Mouse (Mus musculus) limb, embryonic 14.5 days (tissue): ENCODE data around the gene Snrnp70. TPM values are rescaled to one million over a fixed set of nuclear protein-coding genes. Genes with fewer than 3 reads are reported as not detected.
"Not testable (repeated sequence)": the region's sequence is repeated elsewhere in the genome, so short reads cannot be mapped to it uniquely, and the experiment has no call there.

Source experiments
- ATAC-seq: fragments of 200-750 bp; cut with Nextera tagmentation; 2 replicates; pipeline ENCODE4 v1.8.0; 2017; ENCODE audit warnings: low read depth, moderate number of reproducible peaks, moderate TSS enrichment; ENCODE audit not compliant: low FRiP score
- DNase-seq: peaks from one replicate; pipeline ENCODE4 v3.0.0-alpha.2; 2015; ENCODE audit warnings: low spot score
- H3K27ac ChIP-seq: fragments of 300-500 bp; sonication (generic); replicated peaks from 2 replicates; pipeline ENCODE4 v1.5.1; 2014; ENCODE audit warnings: low read depth, mild to moderate bottlenecking, low read length, moderate library complexity, mixed read lengths
- H3K27me3 ChIP-seq: fragments of 300-500 bp; sonication (generic); 2 replicates; pipeline ENCODE4 v1.6.1; 2014; ENCODE audit warnings: low read length, mixed read lengths; ENCODE audit not compliant: control insufficient read depth, insufficient read depth
- H3K36me3 ChIP-seq: fragments of 300-500 bp; sonication (generic); 2 replicates; pipeline ENCODE4 v1.6.1; 2014; ENCODE audit warnings: mild to moderate bottlenecking, low read length, moderate library complexity, mixed read lengths; ENCODE audit not compliant: control insufficient read depth, insufficient read depth
- H3K4me1 ChIP-seq: fragments of 300-500 bp; sonication (generic); 2 replicates; pipeline ENCODE4 v1.6.1; 2014; ENCODE audit warnings: antibody characterized with exemption, low read length, mixed read lengths; ENCODE audit not compliant: control insufficient read depth, insufficient read depth
- H3K4me2 ChIP-seq: fragments of 300-500 bp; sonication (generic); replicated peaks from 2 replicates; pipeline ENCODE4 v1.6.1; 2014; ENCODE audit warnings: low read depth, mild to moderate bottlenecking, low read length, moderate library complexity; ENCODE audit not compliant: severe bottlenecking
- H3K4me3 ChIP-seq: fragments of 300-500 bp; sonication (generic); replicated peaks from 2 replicates; pipeline ENCODE4 v1.5.1; 2014; ENCODE audit warnings: low read length
- H3K9ac ChIP-seq: fragments of 300-500 bp; sonication (generic); 2 replicates; pipeline ENCODE4 v1.6.1; 2014; ENCODE audit warnings: mild to moderate bottlenecking, low read depth, low read length, moderate library complexity; ENCODE audit not compliant: severe bottlenecking
- H3K9me3 ChIP-seq: fragments of 300-500 bp; sonication (generic); 2 replicates; pipeline ENCODE4 v1.6.1; 2016; ENCODE audit warnings: low read length; ENCODE audit not compliant: control insufficient read depth
- POLR2A ChIP-seq: fragments of 200-500 bp; IDR thresholded peaks from 2 replicates; pipeline ENCODE4 v1.8.0; 2012; ENCODE audit warnings: inconsistent platforms, mild to moderate bottlenecking, moderate library complexity, borderline replicate concordance; ENCODE audit not compliant: insufficient read depth, insufficient read length; ENCODE audit errors: extremely low read depth
- WGBS: fragments of 180-500 bp; shearing (Covaris S2); extraction: QIAGEN DNeasy Blood & Tissue Kit; methylation state at CpG from one replicate; pipeline ENCODE4 v1.1.7; 2014; 5-methylcytosine and 5-hydroxymethylcytosine counted together
- polyA plus RNA-seq, 2 experiments: library from polyadenylated mRNA; depleted of rRNA in 1 of 2; stranded (reverse) in 1 of 2; unstranded in 1 of 2; fragments of >200 nt; fragmentation: Nextera tagmentation in 1 of 2; extraction: Ambion mirVana in 1 of 2; gene quantifications; 2 replicates each; pipeline versions ENCODE4 v1.2.1 to v1.2.3; 2012 to 2014

Snrnp70 gene
- polyA plus RNA-seq, 2 experiments = 69.7 to 694 TPM

- H3K9ac ChIP-seq = peak overlapping the region; percentile 69
- DNase-seq (peak; percentile 44), ATAC-seq (no peak)
- H3K27me3 ChIP-seq = peaks cover 63% of the 10 kb centered on the region
- no peak overlapping the region for H3K27ac ChIP-seq
- peaks cover 16% of the 10 kb centered on the region for H3K4me1 ChIP-seq
- no peak for TF ChIP-seq POLR2A
- H3K4me3 ChIP-seq = peak overlapping the region; percentile 66
- 4% methylated on average over 31 of the region's 35 CpGs for WGBS
- H3K9me3 ChIP-seq = no peaks in the 10 kb centered on the region
- H3K4me2 ChIP-seq = peak overlapping the region; percentile 97
- H3K36me3 ChIP-seq = no peaks in the 10 kb centered on the region
Observed at GRCm38 (mm10) chr7:45365742-45366651, 29.5 kb downstream of the Snrnp70 start.

GRCm38 (mm10) chr7:45363983-45364382 is 31.6 kb downstream of the Snrnp70 start:
- DNase-seq (no peak), ATAC-seq (no peak)
- H3K4me2 ChIP-seq = no peak overlapping the region
- no peak overlapping the region for H3K27ac ChIP-seq
- TF ChIP-seq POLR2A = no peak
- H3K9ac ChIP-seq = no peak overlapping the region
- H3K36me3 ChIP-seq = no peaks in the 10 kb centered on the region
- no peaks in the 10 kb centered on the region for H3K9me3 ChIP-seq
- WGBS = 69% methylated on average over 2 of the region's 2 CpGs
- H3K4me3 ChIP-seq = no peak overlapping the region
- peaks cover 63% of the 10 kb centered on the region for H3K27me3 ChIP-seq
- peaks cover 11% of the 10 kb centered on the region for H3K4me1 ChIP-seq

- 5% methylated on average over 13 of the region's 13 CpGs for WGBS
- Histone ChIP-seq H3K4me3 (no peak overlapping the region), H3K9me3 (no peaks in the 10 kb centered on the region), H3K9ac (no peak overlapping the region), H3K27me3 (peaks cover 59% of the 10 kb centered on the region), H3K4me2 (no peak overlapping the region), H3K36me3 (no peaks in the 10 kb centered on the region), H3K27ac (no peak overlapping the region), H3K4me1 (peaks cover 11% of the 10 kb centered on the region)
- no peak for ATAC-seq
- no peak for TF ChIP-seq POLR2A
- peak; percentile 66 for DNase-seq
Observed at GRCm38 (mm10) chr7:45362801-45363200, 32.7 kb downstream of the Snrnp70 start.

- Histone ChIP-seq H3K4me1 (peaks cover 10% of the 10 kb centered on the region), H3K27me3 (peaks cover 59% of the 10 kb centered on the region), H3K36me3 (no peaks in the 10 kb centered on the region), H3K9ac (peak overlapping the region; percentile 60), H3K4me2 (peak overlapping the region; percentile 85), H3K27ac (no peak overlapping the region), H3K4me3 (peak overlapping the region; percentile 46), H3K9me3 (no peaks in the 10 kb centered on the region)
- under 1% methylated on average over 43 of the region's 43 CpGs for WGBS
- TF ChIP-seq POLR2A = 0 out of 2 replicates have a peak, but pooled peaks have one; percentile 22
- ATAC-seq (peak; percentile 80), DNase-seq (peak; percentile 70)
Observed at GRCm38 (mm10) chr7:45361243-45361804, 34.2 kb downstream of the Snrnp70 start.

- Histone ChIP-seq H3K27ac (no peak overlapping the region), H3K36me3 (no peaks in the 10 kb centered on the region), H3K4me2 (peak overlapping the region; percentile 85; the same call in 1 of the 2 replicates), H3K9me3 (no peaks in the 10 kb centered on the region), H3K9ac (no peak overlapping the region), H3K4me1 (peaks cover 4% of the 10 kb centered on the region; the same call in 1 of the 2 replicates), H3K4me3 (peak overlapping the region; percentile 46; the same call in 1 of the 2 replicates), H3K27me3 (peaks cover 53% of the 10 kb centered on the region)
- DNase-seq = no peak
- WGBS = 47% methylated on average over 18 of the region's 18 CpGs
- no peak for TF ChIP-seq POLR2A
- ATAC-seq = no peak
Observed at GRCm38 (mm10) chr7:45360404-45361125, 35.0 kb downstream of the Snrnp70 start.

GRCm38 (mm10) chr7:45359081-45359480 is 36.5 kb downstream of the Snrnp70 start:
- not testable (repeated sequence) for ATAC-seq, H3K36me3 ChIP-seq, H3K4me1 ChIP-seq, H3K27ac ChIP-seq, H3K4me3 ChIP-seq, H3K4me2 ChIP-seq, DNase-seq, H3K9me3 ChIP-seq, H3K9ac ChIP-seq
- peaks cover 40% of the 10 kb centered on the region for H3K27me3 ChIP-seq
- WGBS = 56% methylated on average over 10 of the region's 11 CpGs
